In genomic region chr14:18372761-18373610, GRCm38 (mm10) we compare ENCODE assay signal across 13 mouse cellular contexts. TPM values are rescaled to one million over a fixed set of nuclear protein-coding genes. Genes with fewer than 3 reads are reported as not detected.
DNase-seq lines count a peak whose midpoint lies in the region; ATAC-seq lines count a peak whose summit lies in the region.
"Had no signal": no experiment of that assay in that cellular context is flagged by ENCODE, and none has a peak within 500 bp of the region (broad histone marks: within the 10 kb centered on the region; RNA-seq: fewer than 3 reads in every experiment).

No protein-coding gene starts in this region.

- WGBS in forebrain, embryonic 16.5 days = 91% methylated on average over 9 of the region's 9 CpGs
- WGBS in forebrain, embryonic 14.5 days = 85% methylated on average over 9 of the region's 9 CpGs

- intact Hi-C loops in left cerebral cortex, postnatal 25 days (cut with DNase I) = loop anchor here (10.0 kb wide), 2 partner anchors 522 to 662 kb away; partner anchors contain the start of gene Ube2e2

- no peaks in the 10 kb centered on the region for H3K27me3 ChIP-seq in forebrain, embryonic 16.5 days (replicated peaks; ENCODE audit: control insufficient read depth, insufficient read depth, low read length)
- H3K27me3 ChIP-seq in forebrain, embryonic 14.5 days (replicated peaks; ENCODE audit: control insufficient read depth, insufficient read depth, low read length) = no peaks in the 10 kb centered on the region
- H3K27me3 ChIP-seq: heart, embryonic 13.5 days; lung, embryonic 15.5 days had no signal

- no peaks in the 10 kb centered on the region for H3K36me3 ChIP-seq in forebrain, embryonic 16.5 days (ENCODE audit: control insufficient read depth, insufficient read depth)
- H3K36me3 ChIP-seq in forebrain, embryonic 14.5 days (ENCODE audit: control insufficient read depth, insufficient read depth, low read length) = no peaks in the 10 kb centered on the region
- H3K36me3 ChIP-seq: heart, embryonic 13.5 days; lung, embryonic 15.5 days had no signal

- DNase-seq in forebrain, embryonic 14.5 days (ENCODE audit: low spot score) = no peak
- DNase-seq in left cerebral cortex, adult 11 months (ENCODE audit: low spot score) = peak; percentile 14
- no peak for DNase-seq in left cerebral cortex, adult 8-10 months (ENCODE audit: low spot score in 2 of 2)
- peak; percentile 39 for DNase-seq in brain, adult 2 months (ENCODE audit: low read depth, low spot score)
- DNase-seq in left cerebral cortex, postnatal 25 days (ENCODE audit: low spot score in 2 of 2) = peak; percentile 29 to 72
- no peak for DNase-seq in cerebellum, adult 9-11 months
- no peak for DNase-seq in cerebellum, adult 9-10 months
- DNase-seq: adrenal gland, adult 8-10 months; cerebellum, postnatal 36 days had no signal

- no peaks in the 10 kb centered on the region for H3K9me3 ChIP-seq in forebrain, embryonic 16.5 days (ENCODE audit: control insufficient read depth, low read length)
- no peaks in the 10 kb centered on the region for H3K9me3 ChIP-seq in forebrain, embryonic 14.5 days (replicated peaks; ENCODE audit: control insufficient read depth, low read length)
- H3K9me3 ChIP-seq: heart, embryonic 13.5 days; lung, embryonic 15.5 days had no signal

- no peak overlapping the region for H3K9ac ChIP-seq in forebrain, embryonic 16.5 days (replicated peaks; ENCODE audit: low read depth, low read length)
- no peak overlapping the region for H3K9ac ChIP-seq in forebrain, embryonic 14.5 days (ENCODE audit: low read length)
- H3K9ac ChIP-seq: heart, embryonic 13.5 days; lung, embryonic 15.5 days had no signal

- H3K4me2 ChIP-seq in forebrain, embryonic 16.5 days (ENCODE audit: low read length) = no peak overlapping the region
- H3K4me2 ChIP-seq in forebrain, embryonic 14.5 days (ENCODE audit: low read length) = no peak overlapping the region
- H3K4me2 ChIP-seq: heart, embryonic 13.5 days; lung, embryonic 15.5 days had no signal

- ATAC-seq in forebrain, embryonic 16.5 days = peak; percentile 36; the same call in 1 of the 2 replicates
- no peak for ATAC-seq in forebrain, embryonic 14.5 days

- no peak overlapping the region for H3K27ac ChIP-seq in forebrain, embryonic 16.5 days (ENCODE audit: low read length)
- no peak overlapping the region for H3K27ac ChIP-seq in forebrain, embryonic 14.5 days (ENCODE audit: low read depth, low read length)
- H3K27ac ChIP-seq: heart, embryonic 13.5 days; lung, embryonic 15.5 days had no signal

- H3K4me3 ChIP-seq in forebrain, embryonic 16.5 days (replicated peaks; ENCODE audit: low read length) = no peak overlapping the region
- no peak overlapping the region for H3K4me3 ChIP-seq in forebrain, embryonic 14.5 days (ENCODE audit: low read depth, low read length)
- H3K4me3 ChIP-seq: heart, embryonic 13.5 days; lung, embryonic 15.5 days; megakaryocyte, embryonic 14.5 days had no signal

- no peaks in the 10 kb centered on the region for H3K4me1 ChIP-seq in forebrain, embryonic 16.5 days (replicated peaks; ENCODE audit: control insufficient read depth, insufficient read depth, low read length)
- no peaks in the 10 kb centered on the region for H3K4me1 ChIP-seq in forebrain, embryonic 14.5 days (ENCODE audit: control insufficient read depth, insufficient read depth, low read length)
- H3K4me1 ChIP-seq: lung, embryonic 15.5 days had no signal

RNA-seq across cellular contexts. Expression of gene Ube2e1, which starts 41.3 kb away (rescaled TPM):
- polyA plus RNA-seq in forebrain, embryonic 16.5 days (2015; fragmentation: Nextera tagmentation; extraction: Ambion mirVana) = 210 and 212 TPM in 2 replicates
- 78.0 and 78.7 TPM in 2 replicates for polyA plus RNA-seq in forebrain, embryonic 14.5 days (2014; fragmentation: Nextera tagmentation; extraction: Ambion mirVana)
- 100 to 1,000 TPM; 111 to 132 (median 115) TPM for total RNA-seq in left cerebral cortex, adult 8-10 months (2022)
- total RNA-seq in left cerebral cortex, postnatal 25 days (2021) = 100 to 1,000 TPM; 116 to 119 TPM

Comparison
In these comparisons a context has a peak if more than half of its experiments do, and no peak if none do; other contexts are left out.
1. DNase-seq: peak in left cerebral cortex, adult 11 months (single experiment), brain, adult 2 months (single experiment) and left cerebral cortex, postnatal 25 days (2 of 2); none in forebrain, embryonic 14.5 days (single experiment), left cerebral cortex, adult 8-10 months (0 of 2), cerebellum, adult 9-11 months (single experiment) and cerebellum, adult 9-10 months (single experiment).